Mouse (Mus musculus) gastrocnemius, postnatal 36 days (tissue): ENCODE data around the gene Mapk6. TPM values are rescaled to one million over a fixed set of nuclear protein-coding genes. Genes with fewer than 3 reads are reported as not detected.
"Not testable (repeated sequence)": the region's sequence is repeated elsewhere in the genome, so short reads cannot be mapped to it uniquely, and the experiment has no call there.

Source experiments
- DNase-seq, 2 experiments: peaks; one replicate each; pipeline ENCODE4 v3.0.0; 2022
- intact Hi-C: fragments of 180-260 bp; cut with DNase I; formaldehyde crosslinking; loops from one replicate; pipeline ENCODE4 v1.15.1; 2025
- total RNA-seq, 2 experiments: library from RNA; stranded (reverse); gene quantifications; 2 replicates each; pipeline ENCODE4 v1.2.3; 2021

Gene Mapk6
- total RNA-seq, 2 experiments from 2014 or later: 24.9 to 28.4 TPM

DNA sequence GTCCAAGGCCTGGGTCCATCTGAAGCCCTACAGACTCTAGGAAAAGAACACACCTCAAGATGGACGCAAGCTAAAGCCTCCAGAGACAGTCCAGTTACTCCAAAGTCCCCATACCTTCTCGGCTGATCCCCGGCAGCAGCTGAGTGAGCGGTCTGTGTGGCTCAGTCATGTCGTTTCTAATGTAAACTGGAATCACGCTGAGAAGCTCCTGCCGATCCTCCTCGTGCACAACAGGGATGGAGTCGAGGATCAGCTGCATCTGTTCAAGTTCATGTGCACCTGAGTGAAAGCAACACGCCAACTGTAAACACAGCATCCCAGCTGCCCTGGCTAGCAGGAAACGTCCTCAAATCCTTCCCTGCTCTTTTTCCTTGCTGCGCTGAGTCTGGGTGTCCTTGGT is 16.6 kb downstream of the Mapk6 start:
- intact Hi-C loops: no loop called here
- DNase-seq: no peak

DNA sequence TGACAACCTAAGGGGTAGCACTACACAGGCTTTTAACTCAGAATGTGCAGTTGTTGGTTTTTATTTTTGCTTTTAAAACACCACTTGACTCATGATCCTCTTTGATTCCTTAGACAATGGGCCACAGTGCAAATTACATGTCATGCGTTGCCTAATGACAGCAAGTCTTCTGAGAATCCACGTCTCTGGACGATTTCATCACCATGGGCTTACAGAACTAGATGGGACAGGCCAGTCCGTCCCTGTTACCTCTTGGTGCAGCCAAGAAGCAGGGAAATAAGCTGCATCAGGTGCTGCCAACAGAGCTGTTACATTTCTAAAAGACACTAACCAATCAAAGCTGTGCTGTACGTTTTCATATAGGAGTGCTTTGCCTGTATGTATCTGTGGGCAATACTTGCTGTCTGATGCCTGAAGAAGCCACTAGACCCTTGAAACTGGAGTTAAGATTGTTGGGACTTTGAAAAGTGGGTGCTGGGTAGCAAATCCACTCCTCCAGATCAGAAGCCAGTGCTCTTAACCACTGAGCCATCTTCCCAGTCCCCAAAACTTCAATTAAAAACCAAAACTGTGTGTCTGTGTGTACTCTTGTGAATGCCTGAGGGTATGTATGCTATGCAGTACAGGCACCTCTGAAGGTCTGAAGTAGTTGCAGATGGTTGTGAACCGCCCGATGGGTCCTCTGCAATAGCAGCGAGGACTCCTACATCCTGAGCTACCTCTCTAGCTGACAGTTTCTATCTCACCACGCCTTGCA is 24.4 kb downstream of the Mapk6 start:
- intact Hi-C loops: no loop called here
- DNase-seq: no peak

DNA sequence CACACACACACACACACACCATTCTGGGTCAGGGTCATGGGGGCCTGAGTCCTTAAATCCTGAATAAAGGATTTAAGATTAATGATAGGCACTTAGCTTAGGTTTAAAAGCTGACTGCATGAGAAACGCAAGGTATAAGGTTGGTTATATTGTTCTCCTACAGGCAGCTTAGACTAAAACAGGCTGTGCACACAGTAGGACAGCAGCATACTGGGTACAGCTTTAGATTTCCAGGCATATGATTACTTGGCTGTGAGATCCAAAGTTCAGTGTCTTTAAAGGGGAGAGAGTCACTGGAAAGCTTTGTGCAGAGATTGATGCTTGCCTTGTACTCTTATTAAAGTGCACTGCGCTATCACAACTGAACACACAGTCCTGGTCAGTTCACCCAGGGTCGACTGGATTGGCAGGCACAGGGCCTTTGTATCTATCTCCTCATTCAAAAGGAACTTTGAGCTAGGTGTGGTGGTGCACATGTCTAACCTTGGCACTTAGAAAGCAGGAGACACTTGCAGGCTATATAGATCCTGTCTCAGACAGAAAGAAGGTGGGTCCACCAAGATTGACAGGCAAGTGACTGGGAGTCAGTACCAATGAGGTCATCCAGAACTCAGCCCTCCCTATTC is 25.4 kb downstream of the Mapk6 start:
- intact Hi-C loops: no loop called here
- no peak for DNase-seq

DNA sequence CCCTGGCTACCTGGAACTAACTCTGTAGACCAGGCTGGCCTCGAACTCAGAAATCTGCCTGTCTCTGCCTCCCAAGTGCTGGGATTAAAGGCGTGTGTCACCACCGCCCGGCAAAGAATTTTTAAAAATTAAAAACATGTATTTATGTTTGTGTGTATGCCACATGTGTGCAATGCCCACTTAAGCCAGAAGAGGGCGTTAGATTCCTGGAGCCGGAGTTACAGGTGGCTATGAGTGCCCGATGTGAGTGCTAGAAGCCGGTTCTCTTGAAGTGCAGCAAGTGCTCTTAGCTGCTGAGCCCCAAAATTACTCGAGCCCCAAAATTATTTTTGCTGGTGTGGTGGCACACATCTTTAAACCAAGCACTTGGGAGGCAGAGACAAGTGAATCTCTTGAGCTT is 26.0 kb downstream of the Mapk6 start:
- no peak for DNase-seq

DNA sequence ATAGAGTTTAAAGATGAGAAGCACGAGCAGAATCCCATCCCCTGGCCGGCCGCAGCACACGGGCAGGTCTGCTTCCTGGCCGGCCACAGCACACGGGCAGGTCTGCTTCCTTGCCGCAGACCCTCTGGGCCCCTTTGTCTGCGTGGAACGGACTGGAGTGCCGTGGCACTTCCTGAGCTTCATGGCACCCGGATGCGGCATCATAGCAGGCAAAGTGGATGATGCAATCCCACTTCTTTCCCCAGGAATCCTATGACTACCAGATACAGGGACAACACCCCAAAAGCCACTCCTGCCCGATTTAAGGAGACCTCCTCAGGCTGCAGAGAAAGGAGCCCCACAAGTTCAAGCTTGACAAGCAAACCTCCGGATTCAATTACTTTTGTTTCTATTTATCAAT is 27.0 kb downstream of the Mapk6 start:
- intact Hi-C loops: no loop called here
- no peak for DNase-seq

More for the DNA sequence above, 26.0 kb downstream of the Mapk6 start:
- intact Hi-C loops: no loop called here

DNA sequence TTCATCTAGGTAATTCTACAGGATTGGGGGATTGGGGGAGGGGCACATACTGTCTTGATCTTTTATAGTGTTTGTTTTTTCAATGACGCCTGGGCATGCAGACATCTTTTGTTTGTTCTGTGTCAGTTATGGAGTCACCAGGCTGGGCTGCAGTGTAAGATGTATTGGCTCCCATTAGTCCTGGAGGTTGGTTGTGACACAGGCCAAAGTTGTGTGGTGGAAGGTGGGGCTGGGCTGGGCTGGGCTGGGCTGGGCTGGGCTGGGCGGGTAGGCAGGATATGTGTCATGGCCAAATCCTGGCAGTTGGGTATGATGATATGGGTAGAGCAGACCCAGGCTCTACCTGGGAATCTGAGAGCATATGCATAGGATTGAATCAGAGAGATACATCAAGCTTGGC is 31.0 kb downstream of the Mapk6 start:
- intact Hi-C loops: no loop called here
- DNase-seq: no peak

- no peak for DNase-seq
- intact Hi-C loops: no loop called here
These were observed 33.4 kb downstream of the Mapk6 start for GRCm38 (mm10) chr9:75376428-75376827.

DNA sequence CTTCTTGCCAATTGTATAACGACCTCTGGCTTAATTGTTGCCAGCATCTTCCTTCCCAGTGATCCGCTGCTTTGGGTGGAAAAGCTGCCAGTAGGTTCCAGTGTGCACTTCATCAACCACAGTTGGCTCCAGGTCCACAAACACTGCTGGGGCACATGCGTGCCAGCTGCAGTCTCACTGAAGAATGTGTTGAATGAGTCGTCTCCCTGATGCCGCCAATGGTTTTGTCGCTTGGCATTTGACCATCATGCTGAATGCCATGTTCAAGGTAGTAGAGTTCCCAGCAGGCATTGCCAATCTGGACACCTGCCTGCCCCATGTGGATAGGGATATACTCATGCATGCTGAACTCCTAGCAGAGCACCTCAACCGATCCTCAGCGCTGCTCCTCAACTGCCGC is 34.2 kb downstream of the Mapk6 start:
- DNase-seq: no peak
- intact Hi-C loops: no loop called here

GRCm38 (mm10) chr9:75368779-75369178 is 41.0 kb downstream of the Mapk6 start:
- intact Hi-C loops: loop anchor here (5.0 kb wide), 1 partner anchor 144 kb away; no protein-coding TSS in a partner anchor
- no peak for DNase-seq

DNA sequence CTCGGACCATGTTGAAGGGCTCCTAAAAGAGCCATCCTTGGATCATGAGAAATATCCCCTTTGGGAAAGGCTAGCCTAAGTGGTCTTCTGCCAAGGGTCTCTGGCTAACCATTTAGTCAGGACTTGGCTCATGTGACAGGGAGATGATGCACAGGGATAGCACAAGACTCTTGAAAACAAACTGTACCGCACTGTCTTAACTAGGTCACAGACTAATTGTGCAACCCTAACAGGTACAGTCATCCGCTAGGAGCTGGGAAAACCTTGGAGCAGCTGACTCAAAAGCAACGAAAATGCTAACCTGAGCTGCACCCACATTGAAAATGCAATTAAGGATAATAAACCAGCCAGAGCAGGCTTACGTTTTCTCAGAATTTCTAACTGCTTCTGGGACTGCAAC is 43.6 kb downstream of the Mapk6 start:
- intact Hi-C loops: loop anchor here (5.0 kb wide), 1 partner anchor 146 kb away; no protein-coding TSS in a partner anchor

GRCm38 (mm10) chr9:75365195-75365594 is 44.6 kb downstream of the Mapk6 start:
- no peak for DNase-seq
- intact Hi-C loops: loop anchor here (5.0 kb wide), 1 partner anchor 147 kb away; no protein-coding TSS in a partner anchor

More for the DNA sequence above, 43.6 kb downstream of the Mapk6 start:
- no peak for DNase-seq

- intact Hi-C loops, DNase-seq: not testable (repeated sequence)
These were observed 46.1 kb downstream of the Mapk6 start for GRCm38 (mm10) chr9:75363702-75364101.

DNA sequence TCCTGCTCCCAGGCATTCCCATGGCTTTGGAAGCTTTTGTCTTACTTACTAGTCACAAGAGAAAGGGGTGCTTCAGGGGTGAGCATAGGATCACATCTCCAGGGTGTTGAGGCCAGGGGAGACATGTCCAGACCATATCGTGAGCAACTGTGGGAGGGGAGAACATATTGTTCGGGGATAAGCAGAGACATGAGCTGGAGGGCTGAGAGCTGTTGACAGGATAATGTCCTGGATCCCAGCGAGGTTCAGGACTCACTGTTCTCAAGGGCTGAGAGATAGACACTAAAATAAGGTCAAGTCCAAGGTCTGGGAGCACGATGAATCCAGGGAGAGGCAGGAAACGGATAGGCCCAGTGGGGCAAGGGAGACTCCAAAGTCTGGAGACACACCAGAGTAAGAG is 46.8 kb downstream of the Mapk6 start:
- intact Hi-C loops: no loop called here

DNA sequence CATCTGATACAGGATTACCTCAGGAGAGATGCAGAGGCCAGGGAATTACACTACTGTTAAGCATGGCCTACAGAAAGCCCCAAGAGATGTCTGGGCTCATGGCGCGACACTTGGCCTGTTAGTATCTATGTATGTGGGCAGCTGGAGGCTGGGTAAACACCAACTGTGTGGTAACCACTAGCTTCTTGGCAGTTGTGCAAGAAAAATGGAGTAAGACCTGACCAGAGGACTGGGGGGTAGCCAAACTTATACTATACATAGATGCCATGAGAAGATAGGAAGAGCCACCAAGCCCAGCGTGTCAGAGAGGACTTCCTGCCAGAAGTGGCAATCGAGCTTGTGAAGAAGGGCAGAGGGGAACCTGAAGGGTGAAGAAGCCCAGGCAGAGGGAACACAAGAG is 47.6 kb downstream of the Mapk6 start:
- intact Hi-C loops: no loop called here
- no peak for DNase-seq

More for the DNA sequence above, 46.8 kb downstream of the Mapk6 start:
- no peak for DNase-seq

DNA sequence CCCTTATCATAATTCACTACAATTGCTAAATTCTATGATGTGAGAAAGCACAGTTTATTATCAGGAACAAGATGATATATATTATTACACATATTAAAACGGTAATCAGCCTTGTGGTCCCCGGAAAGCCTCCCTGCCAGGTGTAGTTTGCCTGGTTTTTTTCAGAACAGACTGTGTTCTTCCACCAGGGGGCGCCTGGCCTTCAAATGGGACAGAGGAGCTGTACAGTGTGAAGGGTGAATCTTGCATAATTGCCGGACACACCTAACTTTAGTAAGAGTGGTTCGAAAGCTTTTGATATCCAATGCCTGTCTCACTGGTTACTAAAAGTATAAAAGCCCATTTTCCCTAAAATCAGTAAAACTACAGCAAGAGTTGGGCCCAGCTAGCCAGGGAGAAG is 48.1 kb downstream of the Mapk6 start:
- intact Hi-C loops: loop anchor here (1.0 kb wide), 1 partner anchor 77 kb away; no protein-coding TSS in a partner anchor
- DNase-seq: peak; percentile 42 to 75

GRCm38 (mm10) chr9:75357087-75357654 is 52.6 kb downstream of the Mapk6 start:
- DNase-seq: no peak
- intact Hi-C loops: no loop called here

GRCm38 (mm10) chr9:75355783-75356182 is 54.0 kb downstream of the Mapk6 start:
- intact Hi-C loops: no loop called here
- no peak for DNase-seq

GRCm38 (mm10) chr9:75353094-75353493 is 56.7 kb downstream of the Mapk6 start:
- no peak for DNase-seq
- intact Hi-C loops: no loop called here

GRCm38 (mm10) chr9:75348641-75349040 is 61.2 kb downstream of the Mapk6 start:
- no peak for DNase-seq
- intact Hi-C loops: no loop called here

- DNase-seq: no peak
- intact Hi-C loops: no loop called here
These were observed 61.7 kb downstream of the Mapk6 start for GRCm38 (mm10) chr9:75348066-75348465.

DNA sequence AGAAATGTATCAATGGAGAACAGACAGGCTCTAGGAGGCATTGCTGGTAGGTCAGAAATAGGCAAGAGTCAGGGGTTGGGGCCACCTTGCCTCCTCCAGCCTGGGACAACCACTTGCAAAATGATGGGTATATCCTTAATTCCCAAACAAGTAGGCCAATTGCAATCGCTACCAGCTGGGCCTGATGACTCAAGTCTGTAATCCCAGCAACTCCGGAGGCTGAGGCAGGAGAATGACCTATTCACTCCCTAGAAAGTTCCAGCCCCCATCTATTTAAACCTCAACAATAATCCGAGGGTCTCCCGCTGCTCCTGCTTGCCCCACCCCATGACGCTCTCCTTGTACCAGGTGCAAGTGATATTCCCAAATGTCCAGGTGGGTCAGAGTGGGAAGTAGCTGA is 62.3 kb downstream of the Mapk6 start, which contains the start of gene Bcl2l10:
Bcl2l10 (plus strand) TSS at position 301 of the 400 bp plus-strand sequence.
- intact Hi-C loops: no loop called here
- DNase-seq: no peak
